Mouse (Mus musculus) cortical plate, adult 2 months (tissue): Measurements from ENCODE around the gene Hpd. TPM values are rescaled to one million over a fixed set of nuclear protein-coding genes. Genes with fewer than 3 reads are reported as not detected.

Experiments used
- H3K27ac ChIP-seq: fragments of 200-500 bp; 2 replicates; pipeline ENCODE4 v1.5.1; 2012; ENCODE audit warnings: low read length, control low read depth, inconsistent platforms; ENCODE audit not compliant: insufficient read depth
- H3K4me1 ChIP-seq: fragments of 200-500 bp; 2 replicates; pipeline ENCODE4 v1.6.1; 2011; ENCODE audit warnings: low read length; ENCODE audit not compliant: control insufficient read depth, insufficient read depth
- H3K4me3 ChIP-seq: fragments of 200-500 bp; 2 replicates; pipeline ENCODE4 v1.5.1; 2011; ENCODE audit warnings: mild to moderate bottlenecking, low read length, control low read depth; ENCODE audit not compliant: insufficient read depth
- CTCF ChIP-seq: fragments of 200-500 bp; IDR thresholded peaks from 2 replicates; pipeline ENCODE4 v1.5.1; 2011; ENCODE audit warnings: mild to moderate bottlenecking, control low read depth, low read length; ENCODE audit not compliant: insufficient read depth; ENCODE audit errors: extremely low read depth
- POLR2A ChIP-seq: fragments of 200-500 bp; IDR thresholded peaks from 2 replicates; pipeline ENCODE4 v1.6.1; 2011; ENCODE audit warnings: mild to moderate bottlenecking, low read length, control low read depth; ENCODE audit not compliant: insufficient read depth; ENCODE audit errors: extremely low read depth
- polyA plus RNA-seq: library from polyadenylated mRNA; depleted of rRNA; stranded (reverse); fragments of >200 nt; gene quantifications from 2 replicates; pipeline ENCODE4 v1.2.3, GENCODE M21; 2012

Gene Hpd
- polyA plus RNA-seq, 1 experiment, result not detected

DNA sequence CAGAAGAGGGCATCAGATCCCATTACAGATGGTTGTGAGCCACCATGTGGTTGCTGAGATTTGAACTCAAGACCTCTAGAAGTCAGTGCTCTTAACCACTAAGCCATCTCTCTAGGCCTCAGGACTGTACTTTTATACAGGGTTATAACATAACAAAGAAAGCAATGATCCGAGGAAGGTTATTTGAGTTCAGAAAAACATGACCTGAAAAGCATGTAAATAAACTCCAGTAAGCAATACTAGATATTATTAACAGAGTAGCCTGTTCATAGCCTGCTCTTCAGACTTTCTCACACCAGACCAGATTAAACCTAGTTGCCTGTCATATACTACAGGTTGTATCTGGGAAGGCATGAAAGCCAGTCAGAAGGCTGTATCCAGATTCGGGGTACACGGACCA, 4.8 kb upstream of the Hpd start:
- no peak for TF ChIP-seq CTCF
- no peak for TF ChIP-seq POLR2A
- Histone ChIP-seq H3K4me3 (no peak overlapping the region), H3K4me1 (no peaks in the 10 kb centered on the region), H3K27ac (no peak overlapping the region)

DNA sequence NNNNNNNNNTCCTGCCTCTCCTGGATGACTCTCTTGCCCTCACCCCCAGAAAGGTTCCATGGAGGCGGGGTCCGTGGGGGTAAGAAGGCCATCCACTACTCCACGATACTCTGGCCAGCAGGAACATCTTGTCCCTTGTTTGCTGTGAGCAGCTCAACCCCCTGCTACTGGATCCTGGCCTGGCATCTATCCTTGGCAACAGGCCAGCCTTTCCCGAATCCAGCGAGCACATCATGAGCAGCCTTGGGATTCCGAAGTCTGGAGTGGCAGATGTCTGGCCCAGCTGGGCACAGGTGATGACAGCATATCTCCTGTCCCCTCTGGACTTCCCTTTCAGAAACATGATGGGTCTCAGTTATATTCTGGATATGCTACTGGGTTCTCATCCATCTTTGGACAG, 3.4 kb upstream of the Hpd start:
- Histone ChIP-seq H3K4me3 (no peak overlapping the region), H3K27ac (no peak overlapping the region), H3K4me1 (no peaks in the 10 kb centered on the region)
- TF ChIP-seq CTCF (no peak), POLR2A (no peak)

DNA sequence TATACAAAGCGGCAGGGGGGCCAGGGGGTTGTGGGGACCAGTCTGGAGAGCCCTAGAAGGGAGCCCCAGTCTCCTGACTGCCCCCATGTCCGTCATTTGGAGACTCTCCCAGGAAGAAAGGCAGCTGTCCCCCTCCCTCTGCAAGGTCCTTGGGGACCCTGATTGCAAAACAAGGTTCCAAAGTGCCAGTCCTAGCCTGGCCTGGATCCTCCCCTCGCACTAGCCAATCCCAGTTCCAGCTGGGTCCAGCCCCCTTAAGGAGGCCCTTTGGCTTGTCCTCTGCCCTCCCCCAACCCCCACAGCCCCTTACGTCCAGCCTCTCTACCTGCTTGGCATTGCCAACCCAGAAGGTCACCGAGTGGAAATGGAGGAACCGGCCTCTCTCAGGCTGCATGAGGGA, 991 bp downstream of the Hpd start:
- TF ChIP-seq CTCF (no peak), POLR2A (no peak)
- H3K4me1 ChIP-seq, result no peaks in the 10 kb centered on the region
- no peak overlapping the region for H3K4me3 ChIP-seq
- H3K27ac ChIP-seq, result no peak overlapping the region

DNA sequence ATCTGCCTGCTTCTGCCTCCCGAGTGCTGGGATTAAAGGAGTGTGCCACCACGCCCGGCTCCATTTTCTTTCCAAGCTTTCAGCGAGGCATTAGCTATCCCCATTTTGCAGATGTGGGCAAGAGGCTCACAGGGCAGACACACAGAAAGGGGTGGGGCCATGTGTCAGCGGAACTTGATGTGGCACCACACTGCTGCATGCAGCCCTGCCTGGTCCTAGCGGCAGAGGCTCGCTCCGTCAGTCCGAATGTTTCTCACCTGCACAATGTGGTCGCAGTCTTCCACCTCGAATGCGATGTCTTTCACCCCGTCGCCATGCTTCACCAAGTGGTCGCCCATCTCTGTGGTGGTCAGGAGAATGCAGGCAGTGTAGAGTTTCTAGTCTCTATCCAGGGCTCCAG, 2.1 kb downstream of the Hpd start:
- TF ChIP-seq POLR2A (no peak), CTCF (no peak)
- Histone ChIP-seq H3K4me1 (no peaks in the 10 kb centered on the region), H3K4me3 (no peak overlapping the region), H3K27ac (no peak overlapping the region)

DNA sequence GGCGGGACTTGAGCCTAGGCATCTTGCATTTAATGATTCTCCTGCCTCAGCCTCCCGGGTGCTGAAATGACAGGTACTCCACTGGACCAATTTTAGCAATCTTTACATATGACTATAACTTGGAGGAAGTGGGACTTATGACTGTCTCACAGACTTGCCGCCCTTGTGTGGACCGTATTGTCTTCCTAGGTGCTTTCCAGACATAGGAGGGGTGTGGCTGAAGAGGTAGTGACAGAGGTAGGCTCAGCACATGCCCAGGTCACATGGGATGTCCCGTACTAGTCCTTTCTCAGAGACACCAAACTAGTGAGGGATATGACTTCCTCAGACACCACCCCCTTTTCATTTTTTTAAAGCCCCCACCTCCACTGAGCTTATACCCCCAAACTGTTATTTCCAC, 3.7 kb downstream of the Hpd start:
- no peak overlapping the region for H3K27ac ChIP-seq
- H3K4me3 ChIP-seq, result no peak overlapping the region
- no peaks in the 10 kb centered on the region for H3K4me1 ChIP-seq
- TF ChIP-seq POLR2A (no peak), CTCF (no peak)

DNA sequence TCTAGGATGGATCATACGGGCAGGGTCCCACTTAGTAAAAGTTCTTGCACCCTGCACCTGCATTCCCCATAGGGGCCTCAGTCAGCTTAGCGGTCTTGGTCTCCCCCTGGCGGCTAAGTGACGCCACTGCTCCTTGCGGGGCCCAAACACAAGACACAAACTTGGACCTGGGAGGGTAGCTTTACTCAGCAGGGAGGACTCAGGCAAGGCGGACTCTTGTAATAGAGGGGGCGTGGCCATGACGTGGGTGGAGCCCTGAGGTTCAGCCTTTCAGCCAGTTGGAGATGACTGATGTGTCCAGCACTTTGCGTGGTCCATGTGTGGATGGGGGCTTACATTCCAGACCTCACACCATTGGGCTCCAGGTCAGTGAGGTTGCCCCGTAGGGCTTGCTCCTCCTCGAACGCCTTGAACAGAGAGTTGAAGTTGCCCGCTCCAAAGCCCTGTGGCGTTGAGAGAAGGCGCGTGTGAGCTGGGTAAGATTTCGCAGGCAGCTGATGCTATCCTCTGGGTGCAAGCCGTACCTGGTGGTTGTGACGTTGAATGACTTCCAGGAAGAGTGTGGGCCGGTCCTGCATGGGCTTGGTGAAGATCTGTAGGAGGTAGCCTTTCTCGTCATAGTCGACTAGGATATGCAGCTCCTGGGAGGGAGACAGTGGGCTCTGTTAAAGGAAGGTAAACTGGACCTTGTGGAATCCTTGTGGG, 10.7 kb downstream of the Hpd start:
- Histone ChIP-seq H3K27ac (no peak overlapping the region), H3K4me1 (no peaks in the 10 kb centered on the region), H3K4me3 (peak overlapping the region; percentile 13; the same call in 1 of the 2 replicates)
- TF ChIP-seq CTCF (peak; percentile 98), POLR2A (no peak)

DNA sequence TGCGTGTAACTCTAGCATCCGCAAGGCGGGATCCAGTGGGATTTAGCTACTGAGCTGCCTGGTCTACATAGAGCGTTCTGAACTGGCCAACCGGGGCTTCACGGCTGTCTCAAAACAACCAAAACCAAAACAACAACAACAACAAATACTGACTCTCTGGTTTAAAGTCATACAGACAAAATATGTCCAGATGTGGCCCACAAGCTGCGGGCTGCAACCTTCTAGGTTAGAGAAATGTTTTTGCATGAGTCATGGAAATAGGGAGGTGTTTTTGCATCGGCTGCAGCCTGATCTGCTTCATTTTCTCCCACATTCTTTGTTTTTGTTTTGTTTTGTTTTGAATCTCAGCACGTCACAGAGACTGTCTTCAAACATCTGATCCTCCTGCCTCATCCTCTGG, 12.2 kb downstream of the Hpd start:
- Histone ChIP-seq H3K27ac (no peak overlapping the region), H3K4me3 (no peak overlapping the region), H3K4me1 (no peaks in the 10 kb centered on the region)
- TF ChIP-seq CTCF (no peak), POLR2A (no peak)

DNA sequence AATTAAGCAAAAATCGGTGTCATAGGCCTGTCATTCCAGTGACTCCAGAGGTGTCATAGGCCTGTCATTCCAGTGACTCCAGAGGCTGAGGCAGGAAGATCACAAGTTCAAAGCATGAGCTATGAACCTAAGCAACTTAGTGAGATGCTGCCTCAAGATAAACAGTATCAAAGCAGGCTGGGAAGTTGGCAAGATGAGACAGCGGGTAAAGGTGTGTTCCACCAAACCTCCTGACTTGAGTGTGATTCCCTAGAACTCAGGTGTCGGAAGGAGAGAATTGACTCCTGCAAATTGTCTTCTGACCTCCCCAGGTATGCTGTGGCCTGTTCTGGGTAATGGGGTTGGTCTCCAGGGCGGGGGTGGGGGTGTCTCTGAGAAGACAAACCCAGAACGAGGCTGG, 13.2 kb downstream of the Hpd start, which contains the start of gene Psmd9:
TSS of gene Psmd9 (plus strand) at position 130 of the 400 bp plus-strand sequence.
- TF ChIP-seq CTCF (no peak), POLR2A (no peak)
- H3K27ac ChIP-seq, result no peak within 1 kb of the TSS
- H3K4me3 ChIP-seq, result no peak within 1 kb of the TSS
- H3K4me1 ChIP-seq, result no peaks in the 10 kb centered on the region

DNA sequence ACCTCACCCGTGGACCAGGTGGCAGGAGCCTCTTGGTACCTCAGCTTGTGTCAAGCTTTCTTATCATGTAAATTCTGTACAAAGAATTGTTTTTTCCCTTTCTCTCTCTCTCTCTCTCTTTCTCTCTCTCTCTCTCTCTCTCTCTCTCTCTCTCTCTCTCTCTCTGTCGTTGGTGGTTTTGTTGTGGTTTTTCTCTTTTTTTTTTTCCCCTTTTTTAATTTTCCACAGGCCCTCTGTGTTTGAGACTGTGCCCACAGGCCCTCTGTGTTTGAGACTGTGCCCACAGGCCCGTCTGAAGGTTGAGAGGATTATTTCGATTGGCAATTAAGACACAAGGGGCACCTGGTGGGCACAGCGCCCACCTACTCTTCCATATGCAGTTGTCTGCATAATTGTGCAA, 14.9 kb downstream of the Hpd start:
- no peak for TF ChIP-seq POLR2A
- no peak for TF ChIP-seq CTCF
- no peak overlapping the region for H3K27ac ChIP-seq

DNA sequence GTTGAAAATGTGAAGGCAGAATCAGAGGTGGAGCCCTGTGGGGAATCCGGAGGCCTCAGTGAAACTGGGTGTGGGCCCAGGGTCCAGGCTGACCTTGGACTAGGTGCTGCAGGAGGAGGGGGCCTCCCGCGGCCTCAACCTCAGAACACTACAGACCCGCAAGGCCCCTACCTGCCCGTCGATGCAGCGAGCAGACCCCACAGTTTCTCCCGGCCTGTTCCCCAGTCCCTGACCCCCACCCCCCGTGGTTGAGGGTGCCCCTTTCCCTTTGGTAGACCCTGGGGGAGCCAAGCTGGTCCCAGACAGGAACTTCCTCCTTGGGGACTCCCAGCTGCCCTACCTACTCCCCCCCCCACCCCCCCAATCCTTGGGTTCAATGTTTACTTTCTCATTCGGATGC, 16.1 kb downstream of the Hpd start:
- TF ChIP-seq POLR2A, result no peak
- TF ChIP-seq CTCF, result no peak

More for the DNA sequence above, 14.9 kb downstream of the Hpd start:
- H3K4me1 ChIP-seq, result no peaks in the 10 kb centered on the region
- no peak overlapping the region for H3K4me3 ChIP-seq

DNA sequence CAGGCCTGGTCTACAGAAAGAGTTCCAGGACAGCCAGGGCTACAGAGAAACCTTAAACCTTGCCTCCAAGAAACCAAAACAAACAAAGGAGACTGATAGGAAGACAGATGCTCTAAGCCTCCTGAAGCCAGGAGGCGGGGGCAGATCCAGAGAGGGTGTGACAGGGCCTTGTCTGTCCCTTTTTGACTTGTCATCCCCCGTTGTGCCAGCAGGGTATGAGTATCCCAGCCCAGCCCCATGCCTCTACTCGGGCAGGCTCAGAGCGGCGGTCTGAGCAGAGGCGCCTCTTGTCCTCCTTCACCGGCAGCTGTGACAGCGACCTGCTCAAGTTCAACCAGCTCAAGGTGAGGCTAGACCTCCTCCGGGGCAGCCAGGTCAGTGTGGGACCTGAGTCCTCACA, 19.6 kb downstream of the Hpd start:
- no peak overlapping the region for H3K27ac ChIP-seq
- TF ChIP-seq POLR2A, result no peak
- no peak for TF ChIP-seq CTCF
- no peaks in the 10 kb centered on the region for H3K4me1 ChIP-seq
- H3K4me3 ChIP-seq, result no peak overlapping the region

More for the DNA sequence above, 16.1 kb downstream of the Hpd start:
- no peaks in the 10 kb centered on the region for H3K4me1 ChIP-seq
- H3K27ac ChIP-seq, result no peak overlapping the region
- H3K4me3 ChIP-seq, result no peak overlapping the region
